Mouse (Mus musculus) granulocyte monocyte progenitor cell, adult 5-6 weeks (primary cell): ENCODE measurements around the gene Jak1. TPM values are rescaled to one million over a fixed set of nuclear protein-coding genes. Genes with fewer than 3 reads are reported as not detected.

Source experiments
- ATAC-seq: replicated peaks from 2 replicates; pipeline ENCODE4 v1.8.0; 2016; ENCODE audit warnings: mild to moderate bottlenecking, moderate TSS enrichment, inconsistent platforms; ENCODE audit not compliant: poor library complexity, severe bottlenecking
- total RNA-seq, 2 experiments: library from RNA; stranded (forward) in 1 of 2; stranded (reverse) in 1 of 2; fragments of 200-712, 200-1000 nt in 1 of 2; fragments of >200 nt in 1 of 2; fragmentation: Nextera tagmentation in 1 of 2; gene quantifications; 2 replicates each; pipeline ENCODE4 v1.2.3; 2014 to 2017

The Jak1 gene
- total RNA-seq, 2 experiments from 2014 or later, result 46.7 to 52.4 TPM

- no peak for ATAC-seq
Observed at GRCm38 (mm10) chr4:101240163-101240874, 24.8 kb downstream of the Jak1 start.

GRCm38 (mm10) chr4:101239313-101240162, 25.5 kb downstream of the Jak1 start:
- 0 out of 2 replicates have a peak, but pooled peaks have one; percentile 9 for ATAC-seq

- no peak for ATAC-seq
Observed at GRCm38 (mm10) chr4:101238589-101238988, 26.5 kb downstream of the Jak1 start.

GRCm38 (mm10) chr4:101236797-101237196, 28.3 kb downstream of the Jak1 start:
- ATAC-seq, result no peak

- ATAC-seq, result no peak
Observed at GRCm38 (mm10) chr4:101235964-101236363, 29.1 kb downstream of the Jak1 start.

- ATAC-seq, result no peak
Observed at GRCm38 (mm10) chr4:101234753-101235152, 30.3 kb downstream of the Jak1 start.

- peak; percentile 81 for ATAC-seq
Observed at GRCm38 (mm10) chr4:101234332-101234731, 30.8 kb downstream of the Jak1 start.

GRCm38 (mm10) chr4:101230621-101231020, 34.5 kb downstream of the Jak1 start:
- ATAC-seq, result no peak

GRCm38 (mm10) chr4:101227398-101227797, 37.7 kb downstream of the Jak1 start:
- ATAC-seq, result no peak

- ATAC-seq, result no peak
Observed at GRCm38 (mm10) chr4:101225984-101226383, 39.1 kb downstream of the Jak1 start.

- no peak for ATAC-seq
Observed at GRCm38 (mm10) chr4:101220946-101221345, 44.1 kb downstream of the Jak1 start.

- no peak for ATAC-seq
Observed at GRCm38 (mm10) chr4:101219839-101220238, 45.2 kb downstream of the Jak1 start.

GRCm38 (mm10) chr4:101217026-101217540, 48.0 kb downstream of the Jak1 start:
- peak; percentile 36 for ATAC-seq

GRCm38 (mm10) chr4:101216286-101216685, 48.8 kb downstream of the Jak1 start:
- ATAC-seq, result no peak

GRCm38 (mm10) chr4:101213477-101213876, 51.6 kb downstream of the Jak1 start:
- peak; percentile 40; the same call in 1 of the 2 replicates for ATAC-seq

- peak; percentile 35 for ATAC-seq
Observed at GRCm38 (mm10) chr4:101207492-101207891, 57.6 kb downstream of the Jak1 start.

- ATAC-seq, result no peak
Observed at GRCm38 (mm10) chr4:101203518-101203917, 61.6 kb downstream of the Jak1 start.

- no peak for ATAC-seq
Observed at GRCm38 (mm10) chr4:101202626-101203025, 62.5 kb downstream of the Jak1 start.

GRCm38 (mm10) chr4:101199433-101200081, 65.5 kb downstream of the Jak1 start:
- 0 out of 2 replicates have a peak, but pooled peaks have one; percentile 20 for ATAC-seq

GRCm38 (mm10) chr4:101198333-101198732, 66.7 kb downstream of the Jak1 start:
- ATAC-seq, result peak; percentile 96
